Mouse (Mus musculus): ENCODE measurements at regions not wholly inside any gene's neighbourhood (a gene's known extent, or its start where the extent isn't known, plus 50 kb on each side); places are given as distances from the start of the nearest gene placed in this dataset.

DNA sequence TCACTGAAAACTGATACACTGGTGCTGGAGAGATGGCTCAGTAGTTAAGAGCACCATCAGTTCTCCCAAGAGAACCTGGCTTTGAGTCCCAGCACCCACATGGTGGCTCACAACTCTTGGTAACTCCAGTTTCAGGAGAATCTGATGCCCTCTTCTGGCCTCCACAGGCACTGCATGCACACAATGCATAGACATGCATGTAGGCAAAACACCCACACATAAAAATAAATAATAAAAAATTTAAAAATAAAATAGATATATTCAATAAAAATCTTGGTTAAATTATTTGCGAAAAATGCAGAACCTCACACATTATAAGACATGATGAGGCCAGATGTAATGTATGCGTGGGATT, 123.4 kb upstream of the Ccnd2 start:
- 85% methylated on average over 2 of the region's 2 CpGs for WGBS
- no peaks in the 10 kb centered on the region for H3K36me3 ChIP-seq
- no peak overlapping the region for H3K4me3 ChIP-seq (replicated peaks)
- no peak for ATAC-seq (ENCODE audit: insufficient number of reproducible peaks, low FRiP score, low TSS enrichment, low read depth)
- H3K27ac ChIP-seq (replicated peaks): no peak overlapping the region
- H3K9ac ChIP-seq: no peak overlapping the region
- no peaks in the 10 kb centered on the region for H3K4me1 ChIP-seq
- H3K9me3 ChIP-seq (replicated peaks): no peaks in the 10 kb centered on the region; the same call in 1 of the 2 replicates
- no peak overlapping the region for H3K4me2 ChIP-seq (replicated peaks)
- no peaks in the 10 kb centered on the region for H3K27me3 ChIP-seq

DNA sequence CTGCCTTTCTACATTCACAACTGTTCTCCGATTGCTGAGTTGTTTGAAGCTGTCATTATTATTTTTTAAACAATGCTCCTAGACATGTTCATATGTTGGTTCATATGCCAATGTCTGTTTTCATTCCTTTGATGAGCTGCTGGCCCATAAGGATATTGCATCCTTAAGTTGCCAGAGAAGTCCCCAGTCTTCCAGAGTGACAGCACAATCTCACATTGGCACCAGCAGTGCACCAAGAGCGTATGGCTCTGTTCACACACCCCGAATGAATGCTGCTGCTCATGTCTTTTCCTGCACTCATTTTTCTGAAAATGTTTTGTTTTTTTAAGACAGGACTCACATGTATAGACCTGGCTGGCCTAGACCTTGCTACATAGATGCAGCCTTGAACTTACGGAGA, 124.4 kb upstream of the Ccnd2 start:
- no peak for ATAC-seq (ENCODE audit: insufficient number of reproducible peaks, low FRiP score, low TSS enrichment, low read depth)
- H3K27me3 ChIP-seq: no peaks in the 10 kb centered on the region
- 83% methylated on average over 4 of the region's 4 CpGs for WGBS

DNA sequence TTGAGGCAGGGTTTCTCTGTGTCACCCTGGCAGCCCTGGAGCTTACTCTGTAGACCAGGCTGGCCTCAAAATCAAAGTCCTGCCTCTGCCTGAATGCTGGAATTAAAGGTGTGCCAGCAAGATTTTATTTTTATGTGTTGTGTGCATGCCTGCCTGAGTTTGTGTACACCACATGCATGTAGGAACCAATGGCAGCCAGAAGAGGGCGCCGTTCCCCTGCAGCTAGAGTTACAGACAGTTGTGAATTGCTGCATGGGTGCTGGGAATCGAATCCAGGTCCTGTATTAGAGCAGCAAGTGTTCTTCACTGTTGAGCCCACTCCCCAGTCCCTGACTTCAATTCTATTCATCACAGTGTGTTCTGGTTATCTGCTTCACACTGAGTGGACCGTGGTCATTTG, 126.4 kb upstream of the Ccnd2 start:
- no peak overlapping the region for H3K4me3 ChIP-seq (replicated peaks)
- no peak overlapping the region for H3K27ac ChIP-seq (replicated peaks)
- no peak for ATAC-seq (ENCODE audit: insufficient number of reproducible peaks, low FRiP score, low TSS enrichment, low read depth)
- H3K9me3 ChIP-seq (replicated peaks): no peaks in the 10 kb centered on the region
- H3K4me2 ChIP-seq (replicated peaks): no peak overlapping the region
- peaks cover 10% of the 10 kb centered on the region; the same call in 1 of the 2 replicates for H3K4me1 ChIP-seq
- H3K36me3 ChIP-seq: no peaks in the 10 kb centered on the region
- H3K9ac ChIP-seq: no peak overlapping the region
- H3K27me3 ChIP-seq: no peaks in the 10 kb centered on the region
- 81% methylated on average over 4 of the region's 4 CpGs for WGBS

More for the DNA sequence above, 124.4 kb upstream of the Ccnd2 start:
- Histone ChIP-seq H3K4me3 (replicated peaks) (no peak overlapping the region), H3K36me3 (no peaks in the 10 kb centered on the region), H3K4me1 (no peaks in the 10 kb centered on the region), H3K9ac (no peak overlapping the region), H3K4me2 (replicated peaks) (no peak overlapping the region), H3K9me3 (replicated peaks) (no peaks in the 10 kb centered on the region; the same call in 1 of the 2 replicates), H3K27ac (replicated peaks) (no peak overlapping the region)

DNA sequence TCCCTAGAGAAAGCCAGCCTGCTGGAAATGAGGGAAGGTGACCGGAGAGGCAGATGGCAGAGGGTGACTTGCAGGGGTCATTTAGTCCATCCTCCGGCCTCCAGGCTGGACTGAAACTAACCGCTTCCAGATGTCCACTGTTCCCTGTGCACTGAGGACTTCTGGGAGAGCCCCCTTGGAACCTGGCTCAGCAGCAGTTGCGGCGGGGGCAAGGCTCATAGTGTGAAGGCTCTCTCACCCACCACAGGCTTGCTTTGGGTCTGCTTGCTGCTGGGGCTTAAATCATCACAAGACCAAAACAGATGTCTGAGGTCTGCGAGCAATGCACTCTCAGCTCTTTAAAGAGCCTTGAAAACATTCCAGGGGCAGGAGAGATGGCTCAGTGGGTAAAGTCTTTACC, 132.2 kb upstream of the Ccnd2 start:
- Histone ChIP-seq H3K27ac (replicated peaks) (no peak overlapping the region), H3K4me1 (peaks cover 38% of the 10 kb centered on the region), H3K9me3 (replicated peaks) (no peaks in the 10 kb centered on the region)

DNA sequence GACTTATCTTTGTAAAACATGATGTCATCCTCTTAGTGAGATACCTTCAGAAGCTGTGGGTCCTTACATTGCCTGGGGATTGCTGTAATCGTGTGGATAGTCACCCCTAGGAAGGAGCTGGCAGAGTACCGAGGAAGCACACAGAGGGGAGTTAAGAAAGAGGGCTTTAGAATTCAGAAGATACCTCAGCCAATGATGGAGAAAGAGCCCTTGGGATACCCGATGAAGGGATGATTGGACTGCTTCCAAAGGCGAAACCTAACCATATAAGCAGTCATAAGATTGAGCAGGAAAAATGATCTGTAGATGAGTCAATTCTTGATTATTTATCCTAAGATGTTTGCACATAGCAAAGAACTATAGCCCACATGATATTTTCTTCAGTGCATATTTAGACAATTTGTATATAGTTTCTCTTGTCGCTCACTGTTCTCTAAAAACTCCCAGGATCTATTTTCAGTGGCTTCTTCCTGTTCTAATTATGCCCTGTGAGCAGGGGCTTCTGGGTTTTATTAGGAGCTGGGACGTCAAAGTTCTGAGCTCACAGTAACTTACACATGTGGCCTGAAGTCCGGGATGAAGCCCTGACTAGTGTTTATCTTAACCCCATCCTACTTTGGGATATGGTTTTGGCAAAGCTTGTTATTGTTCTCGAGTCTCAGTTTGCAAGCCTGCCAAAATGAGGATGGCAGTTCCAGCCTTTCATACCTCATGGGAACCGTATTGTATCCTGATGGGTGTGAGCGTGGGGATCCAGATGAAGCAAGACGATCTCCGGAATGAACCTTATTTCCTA, 134.9 kb upstream of the Ccnd2 start:
- Histone ChIP-seq H3K9ac (no peak overlapping the region), H3K4me2 (replicated peaks) (no peak overlapping the region), H3K36me3 (no peaks in the 10 kb centered on the region), H3K4me1 (peaks cover 38% of the 10 kb centered on the region), H3K4me3 (replicated peaks) (no peak overlapping the region), H3K27me3 (no peaks in the 10 kb centered on the region), H3K9me3 (replicated peaks) (no peaks in the 10 kb centered on the region), H3K27ac (replicated peaks) (peak overlapping the region; percentile 40)
- no peak for ATAC-seq (ENCODE audit: insufficient number of reproducible peaks, low FRiP score, low TSS enrichment, low read depth)
- WGBS: 28% methylated on average over 12 of the region's 12 CpGs

More for the DNA sequence above, 132.2 kb upstream of the Ccnd2 start:
- 0 out of 2 replicates have a peak, but pooled peaks have one; percentile 11 for ATAC-seq (ENCODE audit: insufficient number of reproducible peaks, low FRiP score, low TSS enrichment, low read depth)
- no peaks in the 10 kb centered on the region for H3K36me3 ChIP-seq
- H3K4me3 ChIP-seq (replicated peaks): no peak overlapping the region
- H3K9ac ChIP-seq: no peak overlapping the region
- no peaks in the 10 kb centered on the region for H3K27me3 ChIP-seq
- WGBS: 30% methylated on average over 6 of the region's 6 CpGs
- H3K4me2 ChIP-seq (replicated peaks): no peak overlapping the region

DNA sequence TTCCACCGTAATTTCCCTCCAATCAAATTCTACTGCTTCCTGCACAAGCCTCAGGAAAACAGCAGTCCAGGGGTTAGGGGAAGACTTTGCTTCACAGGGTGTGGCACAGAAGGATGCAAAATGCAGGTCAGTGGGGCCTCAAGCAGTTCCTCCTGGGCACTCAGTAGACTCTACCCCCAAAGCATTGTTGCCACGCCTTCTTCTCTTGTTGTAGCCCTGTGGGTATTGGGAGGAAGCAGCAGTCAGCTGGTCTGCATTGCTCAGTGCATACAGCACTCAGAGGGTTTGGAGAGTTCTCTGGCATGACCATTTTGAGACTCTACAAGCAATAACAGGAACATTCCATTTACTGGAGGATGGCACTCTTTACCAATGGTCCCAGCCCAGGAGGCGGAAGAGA, 137.0 kb upstream of the Ccnd2 start:
- no peak overlapping the region for H3K27ac ChIP-seq (replicated peaks)
- no peak for ATAC-seq (ENCODE audit: insufficient number of reproducible peaks, low FRiP score, low TSS enrichment, low read depth)
- WGBS: 74% methylated on average over 3 of the region's 3 CpGs
- H3K9me3 ChIP-seq (replicated peaks): no peaks in the 10 kb centered on the region
- no peak overlapping the region for H3K9ac ChIP-seq
- peaks cover 25% of the 10 kb centered on the region for H3K4me1 ChIP-seq
- no peaks in the 10 kb centered on the region for H3K27me3 ChIP-seq
- H3K36me3 ChIP-seq: no peaks in the 10 kb centered on the region
- no peak overlapping the region for H3K4me3 ChIP-seq (replicated peaks)
- H3K4me2 ChIP-seq (replicated peaks): no peak overlapping the region

DNA sequence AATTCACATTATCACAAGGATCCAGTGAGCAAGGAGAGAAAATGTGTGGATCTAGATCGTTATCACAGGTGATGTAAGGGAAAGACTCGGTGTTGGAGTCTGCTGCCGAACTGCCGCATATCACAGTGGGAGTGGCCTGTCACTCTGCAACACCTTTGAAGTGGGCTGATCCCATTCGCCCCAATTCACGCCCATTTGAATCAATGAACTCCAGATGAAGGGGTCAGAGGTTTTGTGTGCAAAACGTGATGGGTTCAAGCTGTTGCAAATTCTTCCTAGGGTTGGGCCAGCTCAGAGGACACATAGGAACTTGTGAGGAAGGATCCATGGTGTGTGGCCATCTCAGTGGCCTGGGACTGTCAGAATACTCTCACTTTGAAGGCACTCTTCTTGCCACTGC, 139.9 kb upstream of the Ccnd2 start:
- H3K4me3 ChIP-seq (replicated peaks): no peak overlapping the region
- no peak overlapping the region for H3K27ac ChIP-seq (replicated peaks)
- WGBS: 40% methylated on average over 7 of the region's 7 CpGs
- no peak overlapping the region for H3K4me2 ChIP-seq (replicated peaks)
- no peak for ATAC-seq (ENCODE audit: insufficient number of reproducible peaks, low FRiP score, low TSS enrichment, low read depth)
- H3K27me3 ChIP-seq: no peaks in the 10 kb centered on the region
- H3K36me3 ChIP-seq: no peaks in the 10 kb centered on the region
- peaks cover 5% of the 10 kb centered on the region for H3K4me1 ChIP-seq
- H3K9me3 ChIP-seq (replicated peaks): no peaks in the 10 kb centered on the region
- H3K9ac ChIP-seq: no peak overlapping the region

DNA sequence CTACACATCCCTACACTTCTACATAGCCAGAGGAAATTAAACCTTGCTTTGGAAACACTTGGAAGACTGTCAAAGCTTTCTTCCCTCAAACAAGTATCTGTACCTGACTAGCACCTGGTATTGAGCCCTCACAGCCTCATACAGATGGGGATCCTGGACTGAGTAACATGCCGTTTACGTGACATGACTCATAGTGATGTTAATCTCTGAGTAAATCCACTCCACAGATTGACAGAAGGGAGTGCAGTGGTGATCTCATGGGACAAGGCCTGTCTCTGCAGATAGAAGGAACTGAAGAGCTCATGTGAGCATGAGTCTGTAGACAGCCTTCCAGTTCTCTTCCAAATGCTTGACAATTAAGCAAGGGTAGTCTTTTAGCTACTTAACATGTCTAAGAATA, 141.8 kb upstream of the Ccnd2 start:
- Histone ChIP-seq H3K4me2 (replicated peaks) (no peak overlapping the region), H3K9ac (no peak overlapping the region), H3K4me1 (no peaks in the 10 kb centered on the region), H3K36me3 (no peaks in the 10 kb centered on the region), H3K4me3 (replicated peaks) (no peak overlapping the region), H3K9me3 (replicated peaks) (no peaks in the 10 kb centered on the region), H3K27ac (replicated peaks) (no peak overlapping the region), H3K27me3 (no peaks in the 10 kb centered on the region)
- no peak for ATAC-seq (ENCODE audit: insufficient number of reproducible peaks, low FRiP score, low TSS enrichment, low read depth)
- 62% methylated on average over 2 of the region's 2 CpGs for WGBS

DNA sequence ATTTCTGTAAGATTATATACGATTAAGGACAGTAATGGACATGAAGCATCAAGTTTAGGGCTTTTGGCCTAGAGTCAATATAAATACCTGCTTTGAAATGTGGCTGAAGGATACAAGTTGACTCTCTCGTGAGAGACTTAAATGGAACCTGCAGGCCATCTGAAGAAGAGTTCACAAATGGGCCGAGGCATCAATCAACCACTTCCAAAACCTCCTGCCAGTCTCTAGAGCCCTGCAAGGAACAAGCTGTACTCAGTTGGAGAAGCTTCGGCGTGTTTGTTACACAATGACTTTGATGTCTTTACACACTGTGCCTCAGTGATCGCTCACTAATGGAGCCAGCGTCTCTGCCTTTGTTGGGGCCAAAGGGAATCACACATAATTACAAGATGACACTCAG, 146.1 kb upstream of the Ccnd2 start:
- Histone ChIP-seq H3K4me1 (no peaks in the 10 kb centered on the region), H3K27ac (replicated peaks) (no peak overlapping the region), H3K9me3 (replicated peaks) (no peaks in the 10 kb centered on the region), H3K9ac (no peak overlapping the region), H3K4me2 (replicated peaks) (no peak overlapping the region), H3K4me3 (replicated peaks) (no peak overlapping the region), H3K27me3 (no peaks in the 10 kb centered on the region), H3K36me3 (no peaks in the 10 kb centered on the region)
- ATAC-seq (ENCODE audit: insufficient number of reproducible peaks, low FRiP score, low TSS enrichment, low read depth): no peak
- WGBS: 64% methylated on average over 7 of the region's 7 CpGs

DNA sequence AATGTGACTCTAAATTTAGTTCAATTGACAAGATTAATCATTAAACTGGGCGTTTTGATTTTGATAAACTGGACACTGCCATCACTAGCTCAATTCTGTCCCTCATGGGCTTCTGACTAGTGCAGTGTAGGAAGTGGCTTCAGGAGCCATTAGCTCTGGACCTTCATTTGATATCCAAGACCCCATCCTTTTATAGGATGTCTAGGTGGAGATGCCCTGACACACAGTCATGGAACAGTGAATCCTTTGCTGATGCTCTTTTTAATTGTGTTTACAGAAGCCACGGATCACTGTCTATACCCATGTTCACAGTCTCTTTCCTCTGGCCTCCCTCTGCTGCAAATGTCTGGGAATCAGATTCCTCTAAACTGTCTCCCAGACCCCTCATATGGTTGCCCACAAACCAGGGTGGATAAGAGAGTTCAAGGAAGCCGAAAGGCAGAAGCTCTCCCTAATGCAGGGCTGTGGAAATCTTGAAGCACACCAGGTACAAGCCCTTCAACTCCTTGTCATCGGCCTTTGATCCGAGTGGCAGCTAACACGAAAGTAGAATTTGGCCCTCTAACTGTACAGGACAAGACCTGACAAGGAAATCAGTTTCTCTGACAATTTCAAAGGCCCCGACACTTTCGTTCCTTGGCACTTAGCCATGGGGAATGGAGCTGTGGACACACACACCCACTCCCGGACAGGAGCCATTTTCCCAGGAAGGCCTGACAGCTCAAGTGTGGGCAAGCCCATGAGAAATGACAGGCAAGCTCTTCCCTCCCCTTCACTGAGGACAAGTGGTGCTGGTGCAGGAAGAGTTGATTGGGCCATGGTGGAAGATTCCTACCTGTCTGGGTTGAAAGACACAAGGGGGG, 135.2 kb upstream of the Parp11 start:
- Histone ChIP-seq H3K4me3 (replicated peaks) (no peak overlapping the region), H3K9ac (no peak overlapping the region), H3K27ac (replicated peaks) (no peak overlapping the region), H3K4me1 (no peaks in the 10 kb centered on the region), H3K27me3 (no peaks in the 10 kb centered on the region), H3K9me3 (replicated peaks) (no peaks in the 10 kb centered on the region), H3K4me2 (replicated peaks) (no peak overlapping the region), H3K36me3 (no peaks in the 10 kb centered on the region)
- 66% methylated on average over 9 of the region's 9 CpGs for WGBS
- ATAC-seq (ENCODE audit: insufficient number of reproducible peaks, low FRiP score, low TSS enrichment, low read depth): no peak

DNA sequence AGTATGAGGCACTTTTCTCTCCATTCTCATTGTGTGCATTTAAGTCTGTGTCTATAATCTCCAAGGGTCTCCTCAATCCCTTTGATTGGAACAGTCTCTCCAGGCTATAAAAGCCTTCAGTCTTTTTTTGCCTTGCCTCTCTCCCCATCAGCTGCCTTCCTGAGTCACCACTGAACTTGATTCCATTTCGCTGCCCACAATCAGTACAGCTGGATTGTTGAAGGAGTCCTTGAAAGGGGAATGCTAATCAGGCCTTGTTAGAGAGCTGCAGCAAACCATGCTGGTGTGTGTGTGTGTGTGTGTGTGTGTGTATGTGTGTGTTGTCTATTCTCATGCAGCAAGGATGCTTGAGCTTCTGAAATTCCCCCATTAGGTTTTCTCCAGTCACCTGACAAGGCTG, 129.3 kb upstream of the Parp11 start:
- no peak overlapping the region for H3K4me2 ChIP-seq (replicated peaks)
- no peak overlapping the region for H3K9ac ChIP-seq
- no peak for ATAC-seq (ENCODE audit: insufficient number of reproducible peaks, low FRiP score, low TSS enrichment, low read depth)
- H3K36me3 ChIP-seq: no peaks in the 10 kb centered on the region
- 44% methylated on average over 1 of the region's 1 CpGs for WGBS
- no peaks in the 10 kb centered on the region for H3K27me3 ChIP-seq
- no peaks in the 10 kb centered on the region for H3K9me3 ChIP-seq (replicated peaks)
- no peaks in the 10 kb centered on the region for H3K4me1 ChIP-seq
- H3K4me3 ChIP-seq (replicated peaks): no peak overlapping the region
- H3K27ac ChIP-seq (replicated peaks): no peak overlapping the region

Measured in embryonic facial prominence, embryonic 15.5 days (tissue).